ENCODE assay signal across 11 mouse cellular contexts in genomic region chr16:44002086-44002485, GRCm38 (mm10). TPM values are rescaled to one million over a fixed set of nuclear protein-coding genes. Genes with fewer than 3 reads are reported as not detected.
DNase-seq lines count a peak whose midpoint lies in the region; ATAC-seq and TF ChIP-seq lines count a peak whose summit lies in the region.
"Had no signal": no experiment of that assay in that cellular context is flagged by ENCODE, and none has a peak within 500 bp of the region (broad histone marks: within the 10 kb centered on the region; RNA-seq: fewer than 3 reads in every experiment).

No protein-coding gene starts in this region.

- H3K27ac ChIP-seq in lung, embryonic 14.5 days (ENCODE audit: low read depth): no peak overlapping the region
- no peak overlapping the region; the same call in 1 of the 2 replicates for H3K27ac ChIP-seq in embryonic fibroblast, embryonic 13.5 days (ENCODE audit: insufficient read depth, low read length)
- no peak overlapping the region for H3K27ac ChIP-seq in small intestine, adult 2 months (ENCODE audit: insufficient read depth, low read depth, low read length)
- H3K27ac ChIP-seq: heart, adult 2 months had no signal

- H3K4me3 ChIP-seq in lung, embryonic 14.5 days (ENCODE audit: low read depth, low read length): no peak overlapping the region
- H3K4me3 ChIP-seq in embryonic fibroblast, embryonic 13.5 days (ENCODE audit: insufficient read depth, low read length): no peak overlapping the region
- no peak overlapping the region for H3K4me3 ChIP-seq in small intestine, adult 2 months (ENCODE audit: low read depth, low read length)
- H3K4me3 ChIP-seq: heart, adult 2 months had no signal

- H3K9ac ChIP-seq in lung, embryonic 14.5 days: no peak overlapping the region

- TF ChIP-seq POLR2A in embryonic fibroblast, embryonic 13.5 days (IDR thresholded peaks at IDR 0.05; ENCODE audit: low read depth, low read length): no peak
- no peak for TF ChIP-seq POLR2A in small intestine, adult 2 months (IDR thresholded peaks at IDR 0.05; ENCODE audit: low read depth, low read length)

- H3K36me3 ChIP-seq in lung, embryonic 14.5 days (ENCODE audit: insufficient read depth): no peaks in the 10 kb centered on the region
- H3K36me3 ChIP-seq in small intestine, adult 2 months (ENCODE audit: control insufficient read depth, insufficient read depth, low read length): peaks cover 38% of the 10 kb centered on the region

- no peaks in the 10 kb centered on the region for H3K4me1 ChIP-seq in lung, embryonic 14.5 days (ENCODE audit: insufficient read depth)
- peaks cover 3% of the 10 kb centered on the region; the same call in 1 of the 2 replicates for H3K4me1 ChIP-seq in embryonic fibroblast, embryonic 13.5 days (ENCODE audit: control insufficient read depth, insufficient read depth, low read length)
- no peaks in the 10 kb centered on the region for H3K4me1 ChIP-seq in small intestine, adult 2 months (ENCODE audit: control insufficient read depth, insufficient read depth, insufficient read length, low read length)

- H3K9me3 ChIP-seq in lung, embryonic 14.5 days (ENCODE audit: low read depth, low read length): no peaks in the 10 kb centered on the region

- 63% methylated on average over 5 of the region's 5 CpGs for WGBS in lung, embryonic 14.5 days
- 66% methylated on average over 5 of the region's 5 CpGs for WGBS in small intestine, adult 2 months

- no peaks in the 10 kb centered on the region for H3K27me3 ChIP-seq in lung, embryonic 14.5 days (ENCODE audit: insufficient read depth, low read length)
- H3K27me3 ChIP-seq in small intestine, adult 2 months (ENCODE audit: control insufficient read depth, insufficient read depth, low read length): no peaks in the 10 kb centered on the region

- ATAC-seq in lung, embryonic 14.5 days (ENCODE audit: insufficient read depth): no peak

- no peak overlapping the region for H3K4me2 ChIP-seq in lung, embryonic 14.5 days

- peak; percentile 36 for TF ChIP-seq CTCF in lung, embryonic 14.5 days (IDR thresholded peaks at IDR 0.05; ENCODE audit: low read depth)
- TF ChIP-seq CTCF in embryonic fibroblast, embryonic 13.5 days (IDR thresholded peaks at IDR 0.05; ENCODE audit: borderline replicate concordance, insufficient read depth, low read length): 0 out of 2 replicates have a peak, but pooled peaks have one; percentile 16
- TF ChIP-seq CTCF in small intestine, adult 2 months (IDR thresholded peaks at IDR 0.05; ENCODE audit: extremely low read depth, insufficient read length, insufficient replicate concordance, low read depth, low read length): peak; percentile 12; the same call in 1 of the 2 replicates

- peak; percentile 10 for DNase-seq in adrenal gland, postnatal 14 days
- no peak for DNase-seq in adrenal gland, postnatal 25 days
- DNase-seq in lung, embryonic 14.5 days: peak; percentile 23
- no peak for DNase-seq in lung, postnatal 25 days (ENCODE audit: low spot score)
- no peak for DNase-seq in urinary bladder, adult 2 months (ENCODE audit: low spot score)
- no peak for DNase-seq in frontal cortex, postnatal 25 days (ENCODE audit: low spot score in 2 of 2)
- DNase-seq: adrenal gland, postnatal 36 days; B cell, adult 2 months; heart, adult 2 months had no signal

RNA-seq across cellular contexts. Expression of gene Zdhhc23, which starts 22.5 kb away (rescaled TPM):
- total RNA-seq in adrenal gland, postnatal 14 days (2021): 0.82 and 1.1 TPM in 2 replicates
- 0.46 and 0.52 TPM in 2 replicates for total RNA-seq in adrenal gland, postnatal 25 days (2021)
- 2.1 TPM in 2 replicates for polyA plus RNA-seq in lung, embryonic 14.5 days (2014; fragmentation: Nextera tagmentation; extraction: Ambion mirVana)
- polyA plus RNA-seq in embryonic fibroblast, embryonic 13.5 days (2011; ENCODE audit: insufficient read length, low read depth, missing spikeins): not detected in 2 replicates
- 2.2 and 3.4 TPM in 2 replicates for polyA plus RNA-seq in small intestine, adult 2 months (2012; rRNA removed)
- polyA plus RNA-seq in urinary bladder, adult 2 months (2012; rRNA removed): 1.3 and 1.9 TPM in 2 replicates

Comparison
In these comparisons a context has a peak if more than half of its experiments do, and no peak if none do; other contexts are left out.
1. DNase-seq: peak in adrenal gland, postnatal 14 days (single experiment) and lung, embryonic 14.5 days (single experiment); none in adrenal gland, postnatal 25 days (single experiment), lung, postnatal 25 days (single experiment), urinary bladder, adult 2 months (single experiment) and frontal cortex, postnatal 25 days (0 of 2).
2. Peak in every context shown above with its lines, with median percentiles within 50 percentile points of each other: CTCF ChIP-seq.